In genomic region chr6:65585333-65586053, GRCm38 (mm10) we compare ENCODE assay signal across 12 mouse cellular contexts.
DNase-seq lines count a peak whose midpoint lies in the region; ATAC-seq and TF ChIP-seq lines count a peak whose summit lies in the region.
"Had no signal": no experiment of that assay in that cellular context is flagged by ENCODE, and none has a peak within 500 bp of the region (broad histone marks: within the 10 kb centered on the region; RNA-seq: fewer than 3 reads in every experiment).

No protein-coding gene starts in this region.

- no peaks in the 10 kb centered on the region for H3K36me3 ChIP-seq in heart, embryonic 16.5 days (ENCODE audit: control insufficient read depth, insufficient read depth)
- H3K36me3 ChIP-seq in midbrain, embryonic 16.5 days (ENCODE audit: control insufficient read depth, insufficient read depth, low read length) = no peaks in the 10 kb centered on the region
- H3K36me3 ChIP-seq: embryonic facial prominence, embryonic 10.5 days; limb, embryonic 10.5 days; liver, embryonic 15.5 days had no signal

- DNase-seq in heart, postnatal 10 days = no peak
- peak; percentile 27 for DNase-seq in A20 (ENCODE audit: low read depth, low spot score)
- DNase-seq in thymus, postnatal 14 days = no peak
- DNase-seq: kidney, postnatal 14 days had no signal

- no peak for TF ChIP-seq CTCF in bone marrow macrophage, adult 2 months (IDR thresholded peaks at IDR 0.05; ENCODE audit: low read depth, low read length)

- intact Hi-C loops in heart, postnatal 10 days (cut with DNase I) = no loop called here

- peaks cover 16% of the 10 kb centered on the region for H3K4me1 ChIP-seq in heart, embryonic 16.5 days (ENCODE audit: control insufficient read depth, insufficient read depth, low read length)
- peaks cover 27% of the 10 kb centered on the region for H3K4me1 ChIP-seq in bone marrow macrophage, adult 2 months (ENCODE audit: control insufficient read depth, insufficient read depth, low read length)
- H3K4me1 ChIP-seq in midbrain, embryonic 16.5 days (ENCODE audit: control insufficient read depth, insufficient read depth, low read length) = no peaks in the 10 kb centered on the region
- H3K4me1 ChIP-seq: embryonic facial prominence, embryonic 10.5 days; limb, embryonic 10.5 days had no signal

- H3K4me3 ChIP-seq in heart, embryonic 16.5 days (ENCODE audit: low read length) = no peak overlapping the region
- H3K4me3 ChIP-seq in bone marrow macrophage, adult 2 months (ENCODE audit: insufficient read depth, low read length) = peak overlapping the region; percentile 49
- no peak overlapping the region for H3K4me3 ChIP-seq in midbrain, embryonic 16.5 days (ENCODE audit: low read depth, low read length)
- H3K4me3 ChIP-seq: embryonic facial prominence, embryonic 10.5 days; limb, embryonic 10.5 days; liver, embryonic 15.5 days had no signal

- no peak overlapping the region for H3K9ac ChIP-seq in heart, embryonic 16.5 days (ENCODE audit: low read length)
- no peak overlapping the region for H3K9ac ChIP-seq in midbrain, embryonic 16.5 days (ENCODE audit: low read depth, low read length)
- H3K9ac ChIP-seq: liver, embryonic 15.5 days had no signal

- ATAC-seq in heart, embryonic 16.5 days (replicated peaks; ENCODE audit: extremely low read depth, insufficient read depth, low FRiP score) = no peak
- peak; percentile 63 for ATAC-seq in megakaryocyte progenitor cell, adult 5-6 weeks (replicated peaks; ENCODE audit: poor library complexity)
- no peak for ATAC-seq in midbrain, embryonic 16.5 days

- TF ChIP-seq POLR2A in bone marrow macrophage, adult 2 months (IDR thresholded peaks at IDR 0.05; ENCODE audit: borderline replicate concordance, low read depth, low read length) = no peak

- peak overlapping the region; percentile 94 for H3K27ac ChIP-seq in heart, embryonic 16.5 days (ENCODE audit: low read length)
- peak overlapping the region; percentile 62 for H3K27ac ChIP-seq in bone marrow macrophage, adult 2 months (ENCODE audit: insufficient read depth, low read depth, low read length)
- H3K27ac ChIP-seq in midbrain, embryonic 16.5 days (ENCODE audit: low read length) = no peak overlapping the region
- H3K27ac ChIP-seq: embryonic facial prominence, embryonic 10.5 days; limb, embryonic 10.5 days; liver, embryonic 15.5 days had no signal

- 40% methylated on average over 3 of the region's 3 CpGs for WGBS in heart, embryonic 16.5 days
- WGBS in midbrain, embryonic 16.5 days = 62% methylated on average over 3 of the region's 3 CpGs

- H3K4me2 ChIP-seq in heart, embryonic 16.5 days (ENCODE audit: low read depth, low read length) = peak overlapping the region; percentile 44
- H3K4me2 ChIP-seq in midbrain, embryonic 16.5 days (ENCODE audit: low read length) = no peak overlapping the region
- H3K4me2 ChIP-seq: liver, embryonic 15.5 days; midbrain, embryonic 11.5 days had no signal

- H3K27me3 ChIP-seq in heart, embryonic 16.5 days (ENCODE audit: control insufficient read depth, insufficient read depth, low read length) = no peaks in the 10 kb centered on the region
- H3K27me3 ChIP-seq in midbrain, embryonic 16.5 days (ENCODE audit: control insufficient read depth, insufficient read depth, low read depth, low read length) = no peaks in the 10 kb centered on the region
- H3K27me3 ChIP-seq: liver, embryonic 15.5 days had no signal

- H3K9me3 ChIP-seq in heart, embryonic 16.5 days (replicated peaks; ENCODE audit: control insufficient read depth, low read length) = no peaks in the 10 kb centered on the region
- H3K9me3 ChIP-seq in midbrain, embryonic 16.5 days (replicated peaks; ENCODE audit: control insufficient read depth, low read length, poor library complexity, severe bottlenecking) = no peaks in the 10 kb centered on the region
- H3K9me3 ChIP-seq: embryonic facial prominence, embryonic 10.5 days; limb, embryonic 10.5 days; liver, embryonic 15.5 days had no signal
